Mouse (Mus musculus) skeletal muscle tissue, adult 2 months (tissue): ENCODE data around the gene Gm28079.
"Not testable (repeated sequence)": the region's sequence is repeated elsewhere in the genome, so short reads cannot be mapped to it uniquely, and the experiment has no call there.

Experiments used
- DNase-seq: peaks from one replicate; pipeline ENCODE4 v3.0.0-alpha.2; 2012; ENCODE audit warnings: low read depth, low spot score

The Gm28079 gene

DNA sequence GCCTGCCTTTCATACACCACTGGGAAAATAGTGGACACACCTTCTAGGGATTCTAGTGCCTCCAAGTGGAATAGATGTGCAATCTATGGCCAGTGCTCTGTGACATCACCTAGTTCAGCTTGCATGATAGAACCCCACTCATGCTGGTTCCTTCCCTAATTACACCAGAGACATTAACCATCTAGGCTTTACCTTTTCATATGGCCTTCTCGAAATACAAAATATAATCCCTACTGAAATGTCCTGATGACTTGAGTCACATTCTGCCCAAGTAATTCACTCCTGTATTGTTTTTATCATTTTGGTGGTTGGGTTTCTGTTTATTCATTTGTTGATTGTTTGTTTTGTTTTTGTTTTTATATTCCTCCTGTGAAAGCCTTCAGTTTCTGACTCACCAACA lies at the start of gene Gm28079:
Gene Gm28079 (minus strand): TSS at position 101 of the 400 bp plus-strand sequence.
- DNase-seq, result not testable (repeated sequence)
